Mouse (Mus musculus) G1E (cell line): ENCODE measurements around the gene Efs. TPM values are rescaled to one million over a fixed set of nuclear protein-coding genes. Genes with fewer than 3 reads are reported as not detected.

Source experiments
- ATAC-seq: 2 replicates; pipeline ENCODE4 v1.8.0; 2016; ENCODE audit warnings: mild to moderate bottlenecking; ENCODE audit not compliant: insufficient number of reproducible peaks, poor library complexity, low FRiP score, severe bottlenecking; ENCODE audit errors: extremely low read depth
- DNase-seq: peaks from one replicate; pipeline ENCODE4 v3.0.0; 2012; ENCODE audit warnings: low spot score
- H3K27me3 ChIP-seq: 2 replicates; pipeline ENCODE4 v1.6.1; 2012; ENCODE audit warnings: mild to moderate bottlenecking, low read length, inconsistent platforms; ENCODE audit not compliant: insufficient read depth
- H3K36me3 ChIP-seq: replicated peaks from 2 replicates; pipeline ENCODE3; 2012; ENCODE audit warnings: mild to moderate bottlenecking, inconsistent platforms
- H3K4me1 ChIP-seq: 2 replicates; pipeline ENCODE4 v1.6.1; 2012; ENCODE audit warnings: low read depth, low read length, inconsistent platforms, mixed read lengths; ENCODE audit not compliant: insufficient read depth
- H3K4me3 ChIP-seq: 2 replicates; pipeline ENCODE4 v1.5.1; 2012; ENCODE audit warnings: low read depth, mild to moderate bottlenecking, inconsistent platforms, low read length, moderate library complexity, mixed read lengths
- H3K9me3 ChIP-seq: replicated peaks from 2 replicates; pipeline ENCODE4 v1.6.1; 2012; ENCODE audit warnings: inconsistent platforms
- CTCF ChIP-seq: IDR thresholded peaks from 2 replicates; pipeline ENCODE4 v1.5.1; 2012; ENCODE audit warnings: low read depth, low read length, inconsistent platforms, mixed read lengths
- GATA1 ChIP-seq: IDR thresholded peaks from 2 replicates; pipeline ENCODE4 v1.6.1; 2012; ENCODE audit warnings: borderline replicate concordance, low read length, inconsistent platforms, mixed read lengths
- GATA2 ChIP-seq: IDR thresholded peaks from 2 replicates; pipeline ENCODE4 v1.6.1; 2012; ENCODE audit warnings: low read depth, low read length, inconsistent platforms, borderline replicate concordance
- POLR2AphosphoS5 ChIP-seq: IDR thresholded peaks from 2 replicates; pipeline ENCODE4 v1.6.1; 2012; ENCODE audit warnings: low read depth, low read length, inconsistent platforms; ENCODE audit not compliant: insufficient replicate concordance
- TAL1 ChIP-seq: conservative IDR thresholded peaks from 2 replicates; pipeline ENCODE4 v1.6.1; 2012; ENCODE audit warnings: low read depth, low read length, inconsistent platforms, mixed read lengths
- polyA plus RNA-seq: library from polyadenylated mRNA; stranded (reverse); fragments of >175 nt; gene quantifications from 2 replicates; pipeline ENCODE4 v1.2.3, GENCODE M21; 2012
- total RNA-seq, 2 experiments: library from RNA; stranded (forward) in 1 of 2; stranded (reverse) in 1 of 2; fragments of 200-1000 nt in 1 of 2; fragments of >200 nt in 1 of 2; fragmentation: Nextera tagmentation in 1 of 2; gene quantifications; 2 replicates each; pipeline ENCODE4 v1.2.3; 2014 to 2017

Efs gene
- total and polyA plus RNA-seq, 3 experiments = not detected

DNA sequence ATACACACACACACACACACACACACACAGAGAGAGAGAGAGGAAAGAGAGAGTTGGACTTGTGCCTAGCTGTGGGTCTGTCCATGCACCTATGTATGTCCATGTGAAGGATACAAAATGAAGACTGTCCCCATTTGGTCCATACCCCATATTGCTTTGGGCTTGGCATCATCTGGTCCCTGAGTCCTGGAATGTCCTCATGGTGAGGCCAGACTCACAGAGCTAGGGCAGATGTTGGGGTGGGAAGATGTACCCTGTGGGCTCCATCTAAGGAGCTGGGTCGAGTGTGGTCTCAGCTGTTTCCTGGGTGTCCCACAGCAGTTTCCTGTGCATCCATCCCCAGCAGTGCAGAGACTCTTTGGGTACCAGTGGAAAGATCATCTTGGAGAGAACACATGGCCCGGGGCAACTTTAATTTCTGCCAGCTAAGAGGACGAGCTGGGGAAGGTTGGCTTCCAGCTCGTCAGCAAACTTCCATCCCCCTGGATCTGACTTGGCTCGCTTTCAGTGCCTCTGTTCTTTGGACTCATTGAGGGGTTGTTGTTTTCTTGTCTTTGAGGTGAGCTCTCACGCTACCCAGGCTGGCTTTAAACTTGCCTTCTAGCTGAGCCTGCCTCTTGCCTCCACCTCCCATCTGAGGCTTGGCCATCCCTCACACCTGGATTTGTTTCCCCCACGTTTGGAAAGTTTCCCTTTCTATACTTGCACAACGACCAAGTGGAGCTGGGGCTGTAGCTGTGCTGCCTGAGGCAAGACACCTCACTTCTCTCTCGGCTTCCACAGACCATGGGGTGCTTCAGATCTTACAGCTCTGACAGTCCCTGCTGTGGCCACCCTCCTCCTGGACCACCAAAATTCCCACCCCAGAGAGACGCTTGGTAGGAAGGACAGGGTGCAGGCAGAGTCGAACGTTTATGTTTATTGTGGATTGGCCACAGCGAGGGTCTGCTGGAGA is 15.4 kb upstream of the Efs start:
- Histone ChIP-seq H3K4me1 (no peaks in the 10 kb centered on the region), H3K9me3 (no peaks in the 10 kb centered on the region), H3K36me3 (no peaks in the 10 kb centered on the region), H3K27me3 (peaks cover 27% of the 10 kb centered on the region; the same call in 1 of the 2 replicates), H3K4me3 (no peak overlapping the region)
- DNase-seq (no peak), ATAC-seq (no peak)
- TF ChIP-seq GATA1 (no peak), TAL1 (no peak), GATA2 (no peak), CTCF (no peak), POLR2AphosphoS5 (no peak)

DNA sequence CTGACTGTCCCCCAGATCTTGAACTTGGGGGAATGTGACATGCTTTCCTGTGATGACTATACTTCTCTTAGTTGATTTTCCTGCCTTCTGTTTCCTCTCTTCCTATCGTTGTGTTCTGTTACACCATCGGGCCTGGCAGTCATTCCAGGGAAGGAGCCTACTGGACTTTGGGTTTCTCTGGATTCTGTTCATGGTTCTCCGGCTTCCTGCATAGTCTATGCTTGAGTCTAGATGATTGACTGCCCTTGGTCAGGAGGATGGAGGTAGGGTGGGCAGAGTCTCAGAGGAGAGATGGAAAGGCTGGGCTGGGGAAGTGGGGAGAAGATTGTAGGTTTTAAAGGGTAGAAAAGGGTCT is 14.2 kb upstream of the Efs start:
- DNase-seq (no peak), ATAC-seq (no peak)
- TF ChIP-seq POLR2AphosphoS5 (no peak), GATA2 (no peak), CTCF (no peak)
- H3K36me3 ChIP-seq = no peaks in the 10 kb centered on the region
- H3K4me1 ChIP-seq = no peaks in the 10 kb centered on the region
- H3K27me3 ChIP-seq = peaks cover 27% of the 10 kb centered on the region; the same call in 1 of the 2 replicates
- H3K9me3 ChIP-seq = no peaks in the 10 kb centered on the region
- no peak overlapping the region for H3K4me3 ChIP-seq

DNA sequence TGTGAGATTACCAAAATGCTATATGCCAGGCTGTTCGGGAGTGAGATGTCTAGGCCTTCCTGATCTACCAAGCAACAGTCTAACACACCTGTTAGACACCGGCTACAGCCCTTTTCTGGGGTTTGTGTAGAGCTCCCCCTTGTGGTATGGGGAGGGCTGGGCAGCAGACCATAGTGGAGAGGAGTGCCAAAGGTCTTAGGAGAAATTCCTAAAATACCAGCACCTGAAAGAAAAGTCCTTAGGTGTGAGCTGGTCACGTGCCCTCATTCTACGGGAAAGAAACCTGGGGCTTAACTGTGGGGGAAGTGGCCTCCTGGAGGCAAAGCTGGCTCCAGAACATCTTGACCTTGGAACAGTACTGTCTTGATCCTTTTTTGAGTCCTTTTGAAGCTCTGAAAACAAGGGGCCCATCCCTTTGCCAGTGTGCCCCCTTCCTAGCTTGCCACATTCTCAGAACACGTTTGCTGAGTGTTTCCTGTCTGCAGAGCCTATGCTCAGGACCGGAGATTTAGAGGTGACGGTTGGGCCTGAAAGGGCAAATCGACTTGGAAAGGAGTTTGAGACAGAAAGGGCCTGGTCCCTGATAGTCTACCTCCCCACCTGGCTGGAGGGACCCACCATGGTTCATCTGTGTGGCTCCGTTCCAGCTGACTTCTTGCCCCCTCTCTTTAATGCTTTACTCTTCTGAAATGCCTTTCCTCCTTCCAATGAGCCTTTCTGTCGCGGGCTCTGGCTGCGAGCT is 13.7 kb upstream of the Efs start:
- no peak overlapping the region for H3K4me3 ChIP-seq
- H3K9me3 ChIP-seq = no peaks in the 10 kb centered on the region
- ATAC-seq (no peak), DNase-seq (peak; percentile 71)
- TF ChIP-seq CTCF = peak; percentile 81
- no peak for TF ChIP-seq GATA1
- H3K4me1 ChIP-seq = no peaks in the 10 kb centered on the region
- no peaks in the 10 kb centered on the region for H3K36me3 ChIP-seq
- peaks cover 30% of the 10 kb centered on the region; the same call in 1 of the 2 replicates for H3K27me3 ChIP-seq

DNA sequence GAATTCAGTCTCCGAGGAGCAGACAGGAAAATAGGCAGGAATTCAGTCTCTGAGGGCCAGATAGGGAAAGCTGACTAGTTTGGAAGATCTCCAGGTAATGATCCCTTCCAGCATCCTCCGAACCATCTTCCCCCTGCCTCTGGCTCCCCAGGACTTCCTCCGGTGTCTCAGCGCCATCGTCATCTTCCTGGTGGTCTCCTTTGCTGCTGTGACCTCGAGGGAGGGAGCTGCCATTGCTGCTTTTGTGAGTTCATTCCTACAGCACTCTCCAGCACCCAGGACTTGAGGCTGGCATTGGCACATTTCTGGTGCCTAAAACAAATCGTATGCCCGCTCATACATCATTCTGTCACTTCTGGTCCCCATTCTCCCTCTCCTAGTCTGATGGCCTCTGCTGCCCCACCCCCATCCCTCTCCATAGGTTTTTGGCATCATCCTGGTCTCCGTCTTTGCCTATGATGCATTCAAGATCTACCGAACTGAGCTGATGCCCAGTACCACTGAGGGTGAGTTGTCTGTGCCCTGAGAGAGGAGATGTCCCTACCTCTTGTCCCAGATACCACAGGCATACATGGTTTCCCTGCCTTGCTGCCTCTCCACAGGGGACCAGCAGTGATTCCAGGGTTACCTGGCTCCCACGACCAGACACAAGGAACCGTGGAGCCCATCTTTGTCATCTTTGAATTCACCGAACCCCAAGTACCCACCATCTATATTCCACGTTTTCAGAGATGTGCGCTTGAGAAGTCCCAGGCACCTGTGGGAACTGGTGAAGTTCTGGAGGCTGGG is 12.7 kb upstream of the Efs start:
- no peak for TF ChIP-seq POLR2AphosphoS5
- no peak for TF ChIP-seq CTCF
- TF ChIP-seq GATA1 = no peak
- no peak for TF ChIP-seq GATA2
- no peak for TF ChIP-seq TAL1
- no peak overlapping the region for H3K4me3 ChIP-seq
- no peaks in the 10 kb centered on the region for H3K9me3 ChIP-seq
- ATAC-seq = no peak
- no peaks in the 10 kb centered on the region for H3K4me1 ChIP-seq
- peaks cover 28% of the 10 kb centered on the region; the same call in 1 of the 2 replicates for H3K27me3 ChIP-seq
- no peak for DNase-seq
- H3K36me3 ChIP-seq = no peaks in the 10 kb centered on the region

DNA sequence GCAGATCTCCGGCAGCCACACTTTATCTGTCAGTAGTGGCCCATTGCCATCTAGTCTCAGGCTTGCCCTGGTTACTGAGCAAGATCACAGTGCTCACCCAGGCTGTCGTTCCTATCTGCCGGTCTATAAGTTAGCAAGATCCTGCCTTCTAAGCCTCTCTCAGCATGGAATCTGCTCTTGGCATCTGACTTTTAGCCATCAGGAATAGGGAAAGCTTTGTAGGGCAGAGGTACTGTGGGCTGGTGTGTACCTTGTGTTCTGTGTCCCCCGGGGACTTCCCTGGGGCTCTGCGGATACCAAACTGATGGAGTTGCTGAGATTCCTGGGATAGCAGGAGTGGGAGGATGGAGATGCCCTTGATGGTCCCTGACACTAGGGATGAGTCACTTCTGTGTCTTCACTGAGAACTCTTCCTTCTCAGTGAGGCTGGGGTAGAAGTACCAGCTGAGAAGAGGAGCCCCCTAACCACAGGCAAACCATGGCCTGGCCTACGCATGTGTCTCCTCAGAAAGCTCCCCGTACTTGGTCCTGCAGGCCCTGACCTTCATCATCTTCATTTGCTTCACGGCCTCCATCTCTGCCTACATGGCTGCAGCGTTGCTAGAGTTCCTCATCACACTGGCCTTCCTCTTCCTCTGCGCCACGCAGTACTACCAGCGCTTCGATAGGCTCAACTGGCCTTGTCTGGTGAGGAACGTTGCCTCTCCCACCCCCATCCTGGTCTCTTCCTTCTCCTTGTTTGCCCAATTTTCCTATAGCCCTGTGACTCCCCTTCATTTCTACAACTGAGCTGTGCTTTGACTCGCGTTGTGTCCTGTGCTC is 11.6 kb upstream of the Efs start:
- no peaks in the 10 kb centered on the region for H3K36me3 ChIP-seq
- no peak overlapping the region for H3K4me3 ChIP-seq
- no peak for ATAC-seq
- TF ChIP-seq GATA2 = no peak
- H3K27me3 ChIP-seq = peaks cover 31% of the 10 kb centered on the region; the same call in 1 of the 2 replicates
- no peak for DNase-seq
- no peaks in the 10 kb centered on the region for H3K9me3 ChIP-seq
- H3K4me1 ChIP-seq = no peaks in the 10 kb centered on the region

DNA sequence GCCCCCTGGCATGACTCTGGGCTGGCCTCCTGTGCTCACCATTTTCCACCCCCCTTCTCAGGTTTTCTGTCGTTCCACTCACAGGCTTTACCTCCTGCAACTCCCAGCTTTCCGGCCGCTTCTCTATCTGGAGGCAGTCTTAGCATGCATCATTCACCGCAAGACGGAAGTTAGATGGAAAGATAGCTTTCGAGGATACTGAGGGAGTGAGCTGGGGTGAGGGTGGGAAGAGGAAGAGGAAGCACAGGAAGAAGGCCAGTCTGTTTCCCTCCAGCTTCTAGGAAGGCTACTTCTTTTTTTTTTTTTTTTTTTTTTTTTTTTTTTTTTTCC is 10.9 kb upstream of the Efs start:
- peaks cover 34% of the 10 kb centered on the region for H3K27me3 ChIP-seq
- no peaks in the 10 kb centered on the region for H3K4me1 ChIP-seq
- no peaks in the 10 kb centered on the region for H3K36me3 ChIP-seq
- no peak for ATAC-seq
- H3K4me3 ChIP-seq = no peak overlapping the region
- TF ChIP-seq CTCF = no peak
- no peak for TF ChIP-seq GATA1
- TF ChIP-seq GATA2 = no peak
- TF ChIP-seq TAL1 = no peak
- no peak for TF ChIP-seq POLR2AphosphoS5
- DNase-seq = no peak
- no peaks in the 10 kb centered on the region for H3K9me3 ChIP-seq
